Mouse (Mus musculus) embryonic fibroblast, embryonic 13.5 days (primary cell): ENCODE results near the gene Slc38a2.

ENCODE experiments used
- CTCF ChIP-seq: IDR thresholded peaks from 2 replicates; pipeline ENCODE4 v1.5.1; 2011; ENCODE audit warnings: mild to moderate bottlenecking, control low read depth, low read length, moderate library complexity, borderline replicate concordance; ENCODE audit not compliant: insufficient read depth
- POLR2A ChIP-seq: IDR thresholded peaks from 2 replicates; pipeline ENCODE4 v1.6.1; 2011; ENCODE audit warnings: low read depth, mild to moderate bottlenecking, control low read depth, low read length, moderate library complexity

DNA sequence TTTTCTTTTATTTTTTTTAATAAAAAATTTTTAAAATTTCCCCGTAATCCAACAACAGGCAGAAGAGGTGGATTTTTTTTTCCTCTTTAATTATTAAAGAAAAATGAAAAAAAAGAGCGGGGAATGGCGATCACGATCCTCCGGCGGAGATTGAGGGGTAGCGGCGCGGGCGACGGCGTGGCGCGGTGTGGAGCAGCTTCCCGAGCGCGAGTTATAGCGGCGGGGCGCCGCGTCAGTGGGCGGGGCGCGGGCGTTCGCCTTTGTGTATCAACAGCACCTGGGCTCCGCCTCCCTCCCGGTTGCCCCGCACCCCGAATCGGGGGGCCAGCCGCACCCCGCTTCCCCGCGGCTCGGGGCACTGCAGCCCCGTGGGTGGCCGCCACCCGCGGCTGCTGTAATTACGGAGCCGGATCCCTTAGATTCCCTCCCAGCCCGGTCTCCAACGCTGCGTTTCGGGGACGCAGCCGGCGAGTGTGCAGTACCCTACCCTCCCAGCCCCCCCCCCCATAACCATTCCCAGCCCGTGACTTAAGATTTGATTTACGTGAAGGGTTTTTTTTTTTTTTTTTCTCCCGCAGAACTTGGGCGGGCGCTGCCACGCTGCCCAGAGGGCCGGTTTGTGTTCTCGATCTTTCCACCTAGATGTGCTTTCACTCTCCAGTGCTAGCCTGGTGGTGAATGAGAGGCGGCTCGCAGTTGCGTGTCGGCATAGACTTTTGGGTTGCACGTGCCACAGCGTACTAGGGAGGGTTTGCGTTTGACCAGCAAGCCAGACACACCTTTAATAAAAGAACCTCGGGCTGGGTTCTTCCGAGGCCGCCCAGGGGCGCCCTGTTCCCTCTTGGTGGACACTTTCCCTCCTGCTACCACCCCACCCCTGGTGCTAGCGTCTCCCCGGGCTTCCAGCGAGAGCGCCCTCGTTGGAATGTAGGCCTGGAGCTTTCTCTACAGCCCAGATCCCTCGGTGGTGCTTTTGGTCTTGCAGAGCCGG, at the start of gene Slc38a2:
- TF ChIP-seq CTCF = no peak
- TF ChIP-seq POLR2A = peak; percentile 99
